Mouse (Mus musculus): ENCODE measurements around the gene Qtrt1.

GRCm38 (mm10) chr9:21460400-21460940, 48.8 kb downstream of the Qtrt1 start:
- TF ChIP-seq POLR2A (IDR thresholded peaks at IDR 0.05; ENCODE audit: borderline replicate concordance, insufficient read depth, low read length) (no peak), CTCF (IDR thresholded peaks at IDR 0.05; ENCODE audit: borderline replicate concordance, insufficient read depth, low read depth, low read length) (no peak)
